Mouse (Mus musculus): ENCODE measurements around the gene Arsg. TPM values are rescaled to one million over a fixed set of nuclear protein-coding genes. Genes with fewer than 3 reads are reported as not detected.

Gene Arsg
- polyA plus RNA-seq, 1 experiment: 1.5 TPM

DNA sequence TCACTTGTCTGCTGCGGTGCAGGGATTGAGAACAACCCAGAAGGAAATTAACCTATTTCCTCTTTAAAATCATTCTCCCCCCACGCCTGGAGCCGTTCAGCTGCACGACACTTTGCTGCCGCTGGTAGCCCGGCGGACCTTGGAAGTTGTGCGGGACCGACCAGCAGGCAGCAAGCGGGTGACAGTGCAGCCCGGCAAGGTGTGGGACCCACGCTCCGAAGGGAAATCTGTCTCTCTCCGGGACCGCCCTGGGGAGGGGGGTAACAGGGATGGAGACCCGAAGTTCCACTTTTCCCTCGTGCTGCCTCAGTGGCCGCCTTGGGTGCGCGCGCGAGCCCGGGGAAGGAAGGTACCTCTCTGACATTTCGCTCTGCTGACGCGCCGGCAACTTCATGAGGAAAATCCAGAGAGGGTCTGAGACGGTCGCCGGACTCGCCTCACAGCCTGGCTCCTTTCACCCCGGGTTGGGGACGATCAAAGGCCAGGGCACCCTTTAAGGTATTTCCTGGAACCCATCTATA, 943 bp upstream of the Arsg start:
- TF ChIP-seq CTCF (IDR thresholded peaks at IDR 0.05; ENCODE audit: control insufficient read depth, insufficient read depth, low read length) (no peak), POLR2A (IDR thresholded peaks at IDR 0.05; ENCODE audit: borderline replicate concordance, control insufficient read depth, low read depth, low read length) (peak; percentile 72; the same call in 1 of the 2 replicates)
- H3K27ac ChIP-seq (ENCODE audit: control insufficient read depth, insufficient read depth, low read depth, low read length, poor library complexity): peak overlapping the region; percentile 99
- H3K4me3 ChIP-seq (replicated peaks; ENCODE audit: control insufficient read depth, low read depth, low read length): peak overlapping the region; percentile 69
- WGBS: under 1% methylated on average over 33 of the region's 33 CpGs
- H3K4me1 ChIP-seq (ENCODE audit: control insufficient read depth, insufficient read depth, low read length): peaks cover 4% of the 10 kb centered on the region

GRCm38 (mm10) chr11:109472821-109473170, 378 bp upstream of the Arsg start:
- WGBS: 0% methylated on average over 12 of the region's 13 CpGs
- peak overlapping the region; percentile 87 for H3K4me3 ChIP-seq (replicated peaks; ENCODE audit: control insufficient read depth, low read depth, low read length)
- TF ChIP-seq POLR2A (IDR thresholded peaks at IDR 0.05; ENCODE audit: borderline replicate concordance, control insufficient read depth, low read depth, low read length): no peak
- TF ChIP-seq CTCF (IDR thresholded peaks at IDR 0.05; ENCODE audit: control insufficient read depth, insufficient read depth, low read length): no peak
- H3K4me1 ChIP-seq (ENCODE audit: control insufficient read depth, insufficient read depth, low read length): peaks cover 4% of the 10 kb centered on the region
- peak overlapping the region; percentile 99 for H3K27ac ChIP-seq (ENCODE audit: control insufficient read depth, insufficient read depth, low read depth, low read length, poor library complexity)

- TF ChIP-seq CTCF (IDR thresholded peaks at IDR 0.05; ENCODE audit: control insufficient read depth, insufficient read depth, low read length) (no peak), POLR2A (IDR thresholded peaks at IDR 0.05; ENCODE audit: borderline replicate concordance, control insufficient read depth, low read depth, low read length) (no peak)
- H3K27ac ChIP-seq (ENCODE audit: control insufficient read depth, insufficient read depth, low read depth, low read length, poor library complexity): peak overlapping the region; percentile 99
- H3K4me3 ChIP-seq (replicated peaks; ENCODE audit: control insufficient read depth, low read depth, low read length): peak overlapping the region; percentile 87
- H3K4me1 ChIP-seq (ENCODE audit: control insufficient read depth, insufficient read depth, low read length): no peaks in the 10 kb centered on the region; the same call in none of the 2 replicates
- 7% methylated on average over 14 of the region's 14 CpGs for WGBS
These were observed 1.0 kb downstream of the Arsg start for GRCm38 (mm10) chr11:109474086-109474742.

- Histone ChIP-seq H3K4me1 (ENCODE audit: control insufficient read depth, insufficient read depth, low read length) (peaks cover 2% of the 10 kb centered on the region), H3K27ac (ENCODE audit: control insufficient read depth, insufficient read depth, low read depth, low read length, poor library complexity) (no peak overlapping the region), H3K4me3 (replicated peaks; ENCODE audit: control insufficient read depth, low read depth, low read length) (no peak overlapping the region)
- WGBS: 81% methylated on average over 13 of the region's 13 CpGs
- TF ChIP-seq CTCF (IDR thresholded peaks at IDR 0.05; ENCODE audit: control insufficient read depth, insufficient read depth, low read length) (no peak), POLR2A (IDR thresholded peaks at IDR 0.05; ENCODE audit: borderline replicate concordance, control insufficient read depth, low read depth, low read length) (no peak)
These were observed 1.7 kb downstream of the Arsg start for GRCm38 (mm10) chr11:109474836-109475235.

DNA sequence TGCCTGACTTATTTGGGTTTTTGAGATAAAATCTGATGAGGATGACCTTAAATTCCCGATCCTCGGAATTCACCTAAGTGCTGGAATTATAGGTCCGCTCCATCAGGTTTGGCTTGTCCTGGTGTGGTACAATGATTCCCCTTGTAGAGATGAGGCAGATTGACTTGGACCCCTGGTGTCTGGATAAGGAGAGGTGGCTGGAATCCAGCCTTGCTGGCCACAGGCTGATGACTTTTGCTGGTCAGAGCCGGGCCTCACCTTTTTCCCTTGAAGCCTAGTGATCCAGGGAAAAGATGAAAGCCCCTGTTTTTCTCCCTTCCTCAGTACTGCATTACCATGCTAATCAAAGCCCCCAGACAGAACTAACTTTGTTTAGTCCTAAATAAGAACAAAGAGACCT, 2.5 kb downstream of the Arsg start:
- Histone ChIP-seq H3K27ac (ENCODE audit: control insufficient read depth, insufficient read depth, low read depth, low read length, poor library complexity) (no peak overlapping the region), H3K4me1 (ENCODE audit: control insufficient read depth, insufficient read depth, low read length) (peaks cover 2% of the 10 kb centered on the region), H3K4me3 (replicated peaks; ENCODE audit: control insufficient read depth, low read depth, low read length) (no peak overlapping the region)
- WGBS: 89% methylated on average over 4 of the region's 4 CpGs
- TF ChIP-seq CTCF (IDR thresholded peaks at IDR 0.05; ENCODE audit: control insufficient read depth, insufficient read depth, low read length) (no peak), POLR2A (IDR thresholded peaks at IDR 0.05; ENCODE audit: borderline replicate concordance, control insufficient read depth, low read depth, low read length) (no peak)

- WGBS: 61% methylated on average over 2 of the region's 2 CpGs
- no peak for TF ChIP-seq CTCF (IDR thresholded peaks at IDR 0.05; ENCODE audit: control insufficient read depth, insufficient read depth, low read length)
- TF ChIP-seq POLR2A (IDR thresholded peaks at IDR 0.05; ENCODE audit: borderline replicate concordance, control insufficient read depth, low read depth, low read length): no peak
- H3K4me1 ChIP-seq (ENCODE audit: control insufficient read depth, insufficient read depth, low read length): peaks cover 5% of the 10 kb centered on the region
- no peak overlapping the region for H3K27ac ChIP-seq (ENCODE audit: control insufficient read depth, insufficient read depth, low read depth, low read length, poor library complexity)
- no peak overlapping the region for H3K4me3 ChIP-seq (replicated peaks; ENCODE audit: control insufficient read depth, low read depth, low read length)
These were observed 3.1 kb downstream of the Arsg start for GRCm38 (mm10) chr11:109476241-109476640.

DNA sequence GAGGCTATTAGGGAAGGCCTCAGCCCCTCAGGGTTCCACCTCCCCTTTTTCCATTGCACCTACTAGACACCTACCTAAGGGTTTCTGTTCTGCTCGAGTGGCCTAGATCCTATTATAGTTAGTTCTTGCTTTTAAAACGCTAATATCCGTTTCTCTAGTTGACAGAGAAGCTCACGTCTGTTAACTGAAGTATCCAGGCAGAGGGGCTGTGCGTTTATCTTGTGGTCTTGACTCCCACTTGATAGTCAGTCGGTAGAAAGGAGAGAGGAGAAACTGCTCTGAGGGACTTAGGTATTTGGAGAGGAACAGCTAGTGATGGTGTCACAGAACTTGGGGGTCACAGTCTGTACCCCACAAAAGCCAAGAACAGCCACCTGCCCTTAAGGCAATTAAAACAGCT, 3.5 kb downstream of the Arsg start:
- Histone ChIP-seq H3K4me3 (replicated peaks; ENCODE audit: control insufficient read depth, low read depth, low read length) (no peak overlapping the region), H3K27ac (ENCODE audit: control insufficient read depth, insufficient read depth, low read depth, low read length, poor library complexity) (no peak overlapping the region), H3K4me1 (ENCODE audit: control insufficient read depth, insufficient read depth, low read length) (peaks cover 5% of the 10 kb centered on the region)
- TF ChIP-seq CTCF (IDR thresholded peaks at IDR 0.05; ENCODE audit: control insufficient read depth, insufficient read depth, low read length) (no peak), POLR2A (IDR thresholded peaks at IDR 0.05; ENCODE audit: borderline replicate concordance, control insufficient read depth, low read depth, low read length) (no peak)
- 50% methylated on average over 6 of the region's 6 CpGs for WGBS

DNA sequence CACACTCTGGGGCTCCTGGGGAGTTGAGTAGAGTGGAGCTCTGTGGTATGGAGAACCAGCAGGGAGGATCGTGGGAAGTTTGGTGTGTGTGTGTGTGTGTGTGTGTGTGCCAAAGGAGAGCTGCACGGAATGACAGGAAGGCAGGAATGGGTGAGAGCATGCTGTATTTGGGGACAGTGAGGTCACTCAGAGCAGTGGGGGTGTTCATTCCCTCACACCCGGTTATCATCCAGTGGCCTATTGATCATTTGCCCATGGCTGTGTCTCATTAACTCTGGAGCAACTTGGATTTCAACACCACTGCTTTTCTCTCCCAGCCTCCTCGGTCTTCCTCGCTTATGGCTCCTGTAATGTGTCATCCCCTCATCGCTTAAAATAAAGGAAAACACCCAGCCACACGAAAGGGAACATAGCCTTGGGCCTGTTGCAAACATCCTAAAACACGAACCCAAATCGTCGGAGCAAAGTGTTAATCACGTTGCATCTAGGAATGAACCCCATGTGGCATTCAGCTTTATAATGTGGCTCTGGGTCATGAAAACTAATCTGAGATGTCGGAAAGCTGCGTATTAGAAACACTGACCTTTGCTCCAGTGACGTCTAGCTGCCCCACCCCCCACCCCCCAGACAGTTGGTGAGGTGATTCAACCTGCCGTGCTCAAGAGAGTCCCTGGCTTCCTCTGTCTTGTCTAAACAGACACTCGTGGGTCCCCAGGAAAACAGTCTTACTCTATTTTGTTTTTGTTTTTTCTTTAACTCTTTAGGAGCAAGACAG, 4.6 kb downstream of the Arsg start:
- WGBS: 72% methylated on average over 16 of the region's 16 CpGs
- no peak for TF ChIP-seq POLR2A (IDR thresholded peaks at IDR 0.05; ENCODE audit: borderline replicate concordance, control insufficient read depth, low read depth, low read length)
- no peak for TF ChIP-seq CTCF (IDR thresholded peaks at IDR 0.05; ENCODE audit: control insufficient read depth, insufficient read depth, low read length)
- no peak overlapping the region for H3K4me3 ChIP-seq (replicated peaks; ENCODE audit: control insufficient read depth, low read depth, low read length)
- peaks cover 5% of the 10 kb centered on the region for H3K4me1 ChIP-seq (ENCODE audit: control insufficient read depth, insufficient read depth, low read length)
- no peak overlapping the region for H3K27ac ChIP-seq (ENCODE audit: control insufficient read depth, insufficient read depth, low read depth, low read length, poor library complexity)
